Mouse (Mus musculus) neutrophil, adult 65 days (primary cell): ENCODE data around the gene Srsf11. TPM values are rescaled to one million over a fixed set of nuclear protein-coding genes. Genes with fewer than 3 reads are reported as not detected.

ENCODE experiments used
- total RNA-seq: library from RNA; stranded (reverse); gene quantifications from 2 replicates; pipeline ENCODE4 v1.2.4, GENCODE M21; 2023

The Srsf11 gene
- total RNA-seq: 214 and 275 TPM in 2 replicates

GRCm38 (mm10) chr3:158036329-158036988 is at the start of gene Srsf11, which contains the start of gene Lrrc40:
Srsf11 (minus strand) TSS chr3:158036639.
Lrrc40 (plus strand) TSS chr3:158036662.

Other genes with a start within 250 kb of the Srsf11 start
- not detected in 2 replicates for gene Cth, start 111.6 kb downstream of the Srsf11 start, total RNA-seq
- gene Ankrd13c, start 89.4 kb downstream of the Srsf11 start, total RNA-seq: 68.5 and 111 TPM in 2 replicates
- 9.6 and 9.9 TPM in 2 replicates for gene Lrrc40, start within 50 bp of the Srsf11 start, total RNA-seq